Mouse (Mus musculus): ENCODE measurements around the gene Fam131b. TPM values are rescaled to one million over a fixed set of nuclear protein-coding genes. Genes with fewer than 3 reads are reported as not detected.

Gene Fam131b
- polyA plus RNA-seq (2017; shearing (Covaris generic)): not detected

DNA sequence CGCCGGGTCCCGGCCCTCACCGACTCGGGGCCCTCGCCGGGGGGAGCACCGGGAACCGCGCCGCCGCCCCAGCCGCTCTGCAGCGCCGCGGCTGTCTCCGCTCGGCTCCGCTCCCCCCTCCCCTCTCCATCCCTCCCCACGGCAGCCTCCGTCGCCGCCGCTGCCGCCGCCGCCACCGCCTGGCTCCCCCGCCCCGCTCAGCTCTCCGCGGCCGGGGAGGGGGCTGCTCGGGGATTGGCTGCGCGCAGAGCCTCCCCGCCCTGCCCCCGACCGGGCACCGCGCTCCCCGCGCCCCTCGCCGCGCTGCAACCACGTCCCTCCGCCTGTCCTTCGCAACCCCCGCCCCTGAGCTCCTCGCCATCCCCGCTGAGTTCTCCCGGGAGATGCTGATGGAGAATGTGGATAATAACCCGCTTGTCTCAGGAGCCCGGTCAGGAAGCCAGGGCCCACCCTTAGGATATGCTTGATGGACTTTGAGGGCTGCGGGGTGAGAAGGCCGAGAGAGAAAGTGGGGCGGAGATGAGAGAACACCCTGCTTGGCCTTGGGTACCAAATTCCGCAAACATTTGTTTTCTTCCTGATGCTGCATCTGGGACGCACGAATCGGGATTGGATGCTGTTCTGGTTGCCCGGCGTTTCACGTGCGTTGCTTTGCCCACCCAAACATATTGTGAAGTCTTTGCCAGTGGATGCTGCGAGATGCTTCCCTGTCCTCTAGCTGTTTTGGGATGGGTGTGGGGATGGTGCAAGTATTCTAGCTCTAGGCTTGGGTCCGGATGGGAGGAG, at the start of gene Fam131b:
Gene Fam131b (minus strand): TSS at position 162 of the 786 bp plus-strand sequence.

DNA sequence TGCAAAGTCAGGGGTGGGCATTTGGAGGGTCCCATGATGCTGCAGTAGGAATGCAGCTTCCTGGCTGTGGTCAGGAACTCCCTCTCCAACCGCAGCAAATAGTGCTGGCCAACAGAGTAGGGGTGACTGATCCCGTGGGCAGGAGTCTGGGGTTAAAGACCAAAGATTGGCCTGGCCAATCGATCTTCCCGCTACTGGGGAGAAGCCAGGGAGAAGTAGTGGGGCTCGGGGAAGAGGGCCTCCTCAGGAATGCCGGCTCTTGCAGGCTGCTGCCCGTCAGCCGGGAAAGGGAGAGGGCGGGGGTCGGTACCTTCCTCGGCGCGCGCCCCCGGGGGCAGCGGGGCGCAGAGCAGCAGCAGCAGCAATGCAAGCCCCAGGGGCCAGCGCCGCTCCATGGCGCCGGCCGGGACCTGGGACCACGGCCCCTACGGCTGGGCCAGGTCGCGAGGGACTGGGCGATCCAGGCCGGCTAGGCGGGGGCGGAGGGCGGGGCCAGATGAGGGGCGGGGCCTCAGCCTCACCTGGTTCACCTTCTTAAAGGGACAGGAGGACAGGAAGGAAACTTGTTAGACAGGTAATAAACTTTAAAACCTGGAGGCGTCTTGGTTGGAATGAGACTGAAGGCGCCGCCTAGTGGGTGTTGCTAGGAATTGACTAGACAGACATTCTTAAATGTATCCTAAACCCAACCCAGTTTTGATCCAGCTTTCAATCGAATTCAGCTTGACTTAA, 48.5 kb upstream of the Fam131b start, which contains the start of gene Epha1:
Gene Epha1 (minus strand): TSS at position 453 of the 732 bp plus-strand sequence.

GRCm38 (mm10) chr6:42349426-42350020, 25.1 kb upstream of the Fam131b start, which contains the start of gene Zyx:
Gene Zyx, plus strand, starts transcription at chr6:42349630.

GRCm38 (mm10) chr6:42286448-42286847, 38.0 kb downstream of the Fam131b start, which contains the start of gene Clcn1:
Gene Clcn1, plus strand, starts transcription at chr6:42286685.

Other genes with a start within 250 kb of the Fam131b start
- not detected for gene Tas2r139, start 183.7 kb downstream of the Fam131b start, polyA plus RNA-seq (2017; shearing (Covaris generic))
- not detected for gene Tas2r144, start 109.3 kb downstream of the Fam131b start, polyA plus RNA-seq (2017; shearing (Covaris generic))
- 13.4 TPM for gene Gstk1, start 78.7 kb downstream of the Fam131b start, polyA plus RNA-seq (2017; shearing (Covaris generic))
- gene Tmem139, start 62.7 kb downstream of the Fam131b start, polyA plus RNA-seq (2017; shearing (Covaris generic)): not detected
- 77.7 TPM for gene Casp2, start 59.7 kb downstream of the Fam131b start, polyA plus RNA-seq (2017; shearing (Covaris generic))
- gene Clcn1, start 38.0 kb downstream of the Fam131b start, polyA plus RNA-seq (2017; shearing (Covaris generic)): not detected
- gene Zyx, start 25.0 kb upstream of the Fam131b start, polyA plus RNA-seq (2017; shearing (Covaris generic)): 91.9 TPM
- 0.16 TPM for gene Epha1, start 48.6 kb upstream of the Fam131b start, polyA plus RNA-seq (2017; shearing (Covaris generic))
- not detected for gene Tas2r143, start 75.6 kb upstream of the Fam131b start, polyA plus RNA-seq (2017; shearing (Covaris generic))
- not detected for gene Tas2r135, start 80.8 kb upstream of the Fam131b start, polyA plus RNA-seq (2017; shearing (Covaris generic))
- not detected for gene Tas2r126, start 109.9 kb upstream of the Fam131b start, polyA plus RNA-seq (2017; shearing (Covaris generic))
- not detected for gene Olfr458, start 140.6 kb upstream of the Fam131b start, polyA plus RNA-seq (2017; shearing (Covaris generic))
- not detected for gene Olfr457, start 151.7 kb upstream of the Fam131b start, polyA plus RNA-seq (2017; shearing (Covaris generic))
- gene Olfr456, start 162.6 kb upstream of the Fam131b start, polyA plus RNA-seq (2017; shearing (Covaris generic)): not detected
- gene Olfr455, start 222.9 kb upstream of the Fam131b start, polyA plus RNA-seq (2017; shearing (Covaris generic)): not detected

Data from activated CD4-positive, CD25-positive, alpha-beta regulatory T cell, adult 9 weeks (primary cell).